Mouse (Mus musculus) heart, embryonic 12.5 days (tissue): ENCODE results near the gene Nsa2. TPM values are rescaled to one million over a fixed set of nuclear protein-coding genes. Genes with fewer than 3 reads are reported as not detected.

Experiments
- ATAC-seq: fragments of 200-750 bp; cut with Nextera tagmentation; 2 replicates; pipeline ENCODE4 v1.8.0; 2017; ENCODE audit warnings: moderate TSS enrichment, moderate library complexity; ENCODE audit not compliant: insufficient number of reproducible peaks, low FRiP score
- H3K27ac ChIP-seq: fragments of 300-500 bp; sonication (generic); 2 replicates; pipeline ENCODE4 v1.5.1; 2016; ENCODE audit warnings: mild to moderate bottlenecking, moderate library complexity; ENCODE audit not compliant: poor library complexity, severe bottlenecking
- H3K27me3 ChIP-seq: fragments of 300-500 bp; sonication (generic); replicated peaks from 2 replicates; pipeline ENCODE4 v1.6.1; 2016; ENCODE audit warnings: mild to moderate bottlenecking, moderate library complexity
- H3K36me3 ChIP-seq: fragments of 300-500 bp; sonication (generic); 2 replicates; pipeline ENCODE4 v1.6.1; 2016; ENCODE audit warnings: mild to moderate bottlenecking, moderate library complexity
- H3K4me1 ChIP-seq: fragments of 300-500 bp; sonication (generic); replicated peaks from 2 replicates; pipeline ENCODE4 v1.6.1; 2016; ENCODE audit warnings: mild to moderate bottlenecking
- H3K4me2 ChIP-seq: fragments of 300-500 bp; sonication (generic); 2 replicates; pipeline ENCODE4 v1.6.1; 2016; ENCODE audit warnings: mild to moderate bottlenecking, moderate library complexity
- H3K4me3 ChIP-seq: fragments of 300-500 bp; sonication (generic); 2 replicates; pipeline ENCODE4 v1.5.1; 2016; ENCODE audit warnings: mild to moderate bottlenecking
- H3K9ac ChIP-seq: fragments of 300-500 bp; sonication (generic); 2 replicates; pipeline ENCODE4 v1.6.1; 2016; ENCODE audit warnings: mild to moderate bottlenecking, moderate library complexity
- H3K9me3 ChIP-seq: fragments of 300-500 bp; sonication (generic); replicated peaks from 2 replicates; pipeline ENCODE4 v1.6.1; 2016; ENCODE audit warnings: mild to moderate bottlenecking, moderate library complexity
- WGBS: fragments of 180-500 bp; shearing (Covaris S2); methylation state at CpG from one replicate; pipeline ENCODE4 v1.1.7; 2016; 5-methylcytosine and 5-hydroxymethylcytosine counted together
- polyA plus RNA-seq: library from polyadenylated mRNA; unstranded; fragments of >200 nt; fragmentation: Nextera tagmentation; extraction: Ambion mirVana; gene quantifications from 2 replicates; pipeline ENCODE4 v1.2.1, GENCODE M21; 2016

Gene Nsa2
- 48.8 and 54.0 TPM in 2 replicates for polyA plus RNA-seq

- no peaks in the 10 kb centered on the region for H3K9me3 ChIP-seq
- H3K4me1 ChIP-seq = peaks cover 5% of the 10 kb centered on the region
- H3K4me3 ChIP-seq = peak within 1 kb of the TSS; percentile 68
- peak; percentile 95 for ATAC-seq
- peak within 1 kb of the TSS; percentile 75 for H3K27ac ChIP-seq
- peaks cover 25% of the 10 kb centered on the region for H3K36me3 ChIP-seq
- WGBS = under 1% methylated on average over 57 of the region's 57 CpGs
- H3K9ac ChIP-seq = peak within 1 kb of the TSS; percentile 81
- H3K4me2 ChIP-seq = peak within 1 kb of the TSS; percentile 66
- no peaks in the 10 kb centered on the region for H3K27me3 ChIP-seq
Observed at GRCm38 (mm10) chr13:97137466-97138400, at the start of gene Nsa2, which contains the start of gene Gfm2. Gene Nsa2 (minus strand): TSS chr13:97137937. Gene Gfm2 (plus strand): TSS chr13:97137937.

- Histone ChIP-seq H3K4me2 (no peak overlapping the region), H3K36me3 (peaks cover 12% of the 10 kb centered on the region), H3K27me3 (no peaks in the 10 kb centered on the region), H3K9me3 (no peaks in the 10 kb centered on the region), H3K27ac (no peak overlapping the region), H3K4me3 (no peak overlapping the region), H3K4me1 (peaks cover 13% of the 10 kb centered on the region), H3K9ac (no peak overlapping the region)
- WGBS = 81% methylated on average over 4 of the region's 4 CpGs
- ATAC-seq = no peak
Observed at GRCm38 (mm10) chr13:97186346-97186745, 48.6 kb upstream of the Nsa2 start.

GRCm38 (mm10) chr13:97184656-97185055 lies 46.9 kb upstream of the Nsa2 start:
- Histone ChIP-seq H3K9me3 (no peaks in the 10 kb centered on the region), H3K27ac (peak overlapping the region; percentile 51; the same call in 1 of the 2 replicates), H3K9ac (no peak overlapping the region), H3K4me3 (no peak overlapping the region), H3K4me2 (no peak overlapping the region), H3K4me1 (peaks cover 13% of the 10 kb centered on the region), H3K36me3 (peaks cover 21% of the 10 kb centered on the region), H3K27me3 (no peaks in the 10 kb centered on the region)
- 34% methylated on average over 5 of the region's 5 CpGs for WGBS
- no peak for ATAC-seq

GRCm38 (mm10) chr13:97184168-97184567 lies 46.4 kb upstream of the Nsa2 start:
- Histone ChIP-seq H3K27ac (no peak overlapping the region), H3K4me2 (no peak overlapping the region), H3K27me3 (no peaks in the 10 kb centered on the region), H3K4me1 (peaks cover 13% of the 10 kb centered on the region), H3K9me3 (no peaks in the 10 kb centered on the region), H3K4me3 (no peak overlapping the region), H3K36me3 (peaks cover 24% of the 10 kb centered on the region), H3K9ac (no peak overlapping the region)
- ATAC-seq = no peak
- 75% methylated on average over 2 of the region's 2 CpGs for WGBS

- Histone ChIP-seq H3K4me2 (no peak overlapping the region), H3K27me3 (no peaks in the 10 kb centered on the region)
- 76% methylated on average over 4 of the region's 4 CpGs for WGBS
Observed at GRCm38 (mm10) chr13:97182821-97183220, 45.1 kb upstream of the Nsa2 start.

GRCm38 (mm10) chr13:97180113-97180828 lies 42.5 kb upstream of the Nsa2 start:
- Histone ChIP-seq H3K36me3 (peaks cover 55% of the 10 kb centered on the region), H3K4me3 (no peak overlapping the region), H3K27me3 (no peaks in the 10 kb centered on the region), H3K27ac (no peak overlapping the region), H3K4me1 (peaks cover 8% of the 10 kb centered on the region), H3K9me3 (no peaks in the 10 kb centered on the region), H3K4me2 (no peak overlapping the region), H3K9ac (no peak overlapping the region)
- 73% methylated on average over 6 of the region's 6 CpGs for WGBS
- ATAC-seq = no peak

More at GRCm38 (mm10) chr13:97182821-97183220, 45.1 kb upstream of the Nsa2 start:
- Histone ChIP-seq H3K27ac (no peak overlapping the region), H3K9ac (no peak overlapping the region), H3K4me3 (no peak overlapping the region), H3K4me1 (peaks cover 13% of the 10 kb centered on the region), H3K9me3 (no peaks in the 10 kb centered on the region), H3K36me3 (peaks cover 36% of the 10 kb centered on the region)
- ATAC-seq = no peak

GRCm38 (mm10) chr13:97178943-97179342 lies 41.2 kb upstream of the Nsa2 start:
- H3K4me2 ChIP-seq = no peak overlapping the region
- H3K27me3 ChIP-seq = no peaks in the 10 kb centered on the region
- H3K9ac ChIP-seq = no peak overlapping the region
- 80% methylated on average over 7 of the region's 7 CpGs for whole genome bisulfite sequencing
- H3K4me3 ChIP-seq = no peak overlapping the region
- H3K27ac ChIP-seq = no peak overlapping the region
- no peaks in the 10 kb centered on the region for H3K9me3 ChIP-seq
- peaks cover 68% of the 10 kb centered on the region for H3K36me3 ChIP-seq
- no peaks in the 10 kb centered on the region for H3K4me1 ChIP-seq
- no peak for ATAC-seq

GRCm38 (mm10) chr13:97176731-97177130 lies 39.0 kb upstream of the Nsa2 start:
- H3K27me3 ChIP-seq = no peaks in the 10 kb centered on the region
- no peak overlapping the region for H3K4me3 ChIP-seq
- H3K27ac ChIP-seq = no peak overlapping the region
- ATAC-seq = no peak
- peaks cover 80% of the 10 kb centered on the region for H3K36me3 ChIP-seq
- H3K4me2 ChIP-seq = no peak overlapping the region
- no peaks in the 10 kb centered on the region for H3K9me3 ChIP-seq
- WGBS = 85% methylated on average over 5 of the region's 5 CpGs
- no peak overlapping the region for H3K9ac ChIP-seq
- no peaks in the 10 kb centered on the region for H3K4me1 ChIP-seq

GRCm38 (mm10) chr13:97175520-97176264 lies 38.0 kb upstream of the Nsa2 start:
- no peak overlapping the region for H3K4me2 ChIP-seq
- H3K27me3 ChIP-seq = no peaks in the 10 kb centered on the region
- no peak for ATAC-seq
- H3K27ac ChIP-seq = no peak overlapping the region
- H3K4me3 ChIP-seq = no peak overlapping the region
- WGBS = 81% methylated on average over 10 of the region's 10 CpGs
- peaks cover 80% of the 10 kb centered on the region for H3K36me3 ChIP-seq
- no peak overlapping the region for H3K9ac ChIP-seq
- no peaks in the 10 kb centered on the region for H3K4me1 ChIP-seq
- H3K9me3 ChIP-seq = no peaks in the 10 kb centered on the region

GRCm38 (mm10) chr13:97145834-97146233 lies 8.1 kb upstream of the Nsa2 start:
- Histone ChIP-seq H3K36me3 (peaks cover 61% of the 10 kb centered on the region), H3K9ac (no peak overlapping the region), H3K4me2 (no peak overlapping the region), H3K27me3 (no peaks in the 10 kb centered on the region), H3K27ac (no peak overlapping the region), H3K9me3 (no peaks in the 10 kb centered on the region), H3K4me3 (no peak overlapping the region), H3K4me1 (no peaks in the 10 kb centered on the region)
- WGBS = 58% methylated on average over 4 of the region's 4 CpGs
- no peak for ATAC-seq
